Mouse (Mus musculus) forelimb bud, embryonic 11.5 days (tissue): Measurements from ENCODE around the gene Gm20431.
"Not testable (repeated sequence)": the region's sequence is repeated elsewhere in the genome, so short reads cannot be mapped to it uniquely, and the experiment has no call there.

ENCODE experiments used
- DNase-seq: peaks from one replicate; pipeline ENCODE4 v3.0.0-alpha.2; 2012; ENCODE audit warnings: low read depth, low spot score

Gene Gm20431

DNA sequence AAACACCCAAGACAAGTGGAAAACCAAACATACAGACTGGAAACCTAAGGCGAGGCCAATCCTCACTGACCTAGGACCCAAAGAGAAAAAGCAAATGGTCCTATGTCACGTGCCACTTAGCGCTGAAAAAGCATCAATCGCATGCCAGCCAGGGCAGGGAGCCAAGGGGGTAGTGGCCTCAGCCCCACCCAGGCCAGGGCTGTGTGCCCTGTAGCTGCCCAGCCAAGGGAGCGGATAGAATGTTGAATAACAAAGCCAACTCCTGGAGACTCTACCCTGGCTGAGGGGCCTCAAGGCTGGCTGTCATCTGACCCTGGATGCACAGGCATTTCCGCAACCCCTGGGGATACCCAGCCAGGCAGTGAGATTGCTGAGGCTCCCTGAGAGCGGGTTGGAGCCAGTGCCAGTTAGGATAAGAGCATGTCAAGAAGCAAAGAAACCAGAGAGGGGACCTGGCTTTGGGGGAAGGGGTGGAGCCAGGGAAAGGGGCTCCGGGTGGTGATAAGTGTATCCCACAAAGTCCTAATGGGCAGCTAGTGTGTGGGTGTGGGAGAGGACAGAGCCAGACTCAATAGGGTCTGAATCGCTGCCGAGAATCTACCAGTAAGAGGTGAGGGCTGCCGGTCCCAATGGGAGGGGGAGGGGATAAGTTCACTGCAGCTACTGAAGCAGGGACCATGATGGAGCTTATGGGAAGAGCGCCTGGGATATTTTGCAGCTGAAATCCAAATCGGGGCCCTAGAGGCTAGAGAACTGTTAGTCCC lies 1.3 kb downstream of the Gm20431 start:
- DNase-seq, result no peak

DNA sequence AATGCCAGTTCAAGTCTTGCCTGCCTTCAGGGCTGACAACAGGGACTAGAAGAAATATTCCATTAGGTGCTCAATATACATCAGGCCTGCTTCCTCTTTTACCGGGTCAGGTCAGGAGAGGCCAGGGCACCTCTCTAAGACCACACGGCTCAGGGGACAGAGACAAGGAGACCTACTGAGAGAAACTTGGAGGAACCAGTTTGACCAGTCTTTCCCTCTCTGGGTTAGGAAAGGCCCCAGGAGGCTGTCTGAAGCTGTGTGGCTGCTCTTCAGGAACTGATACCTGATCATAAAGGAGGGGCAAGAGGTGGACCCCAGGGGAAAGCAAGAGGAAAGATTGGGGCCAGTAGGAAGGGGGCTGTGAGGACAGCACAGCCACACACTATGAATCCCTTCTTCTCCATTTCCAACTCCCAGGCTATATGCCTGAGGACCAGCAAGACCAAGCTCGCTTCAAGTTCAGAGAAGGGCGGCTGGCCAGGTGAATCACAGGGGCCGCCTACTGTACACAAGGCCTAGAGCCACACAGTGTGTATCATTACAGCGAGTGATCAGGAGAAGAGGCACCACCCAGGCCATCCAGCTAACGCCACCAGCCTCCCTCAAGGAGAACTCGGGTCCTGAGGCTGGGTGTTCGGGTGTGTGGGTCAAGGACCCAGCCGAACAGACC lies 2.0 kb downstream of the Gm20431 start:
- no peak for DNase-seq

DNA sequence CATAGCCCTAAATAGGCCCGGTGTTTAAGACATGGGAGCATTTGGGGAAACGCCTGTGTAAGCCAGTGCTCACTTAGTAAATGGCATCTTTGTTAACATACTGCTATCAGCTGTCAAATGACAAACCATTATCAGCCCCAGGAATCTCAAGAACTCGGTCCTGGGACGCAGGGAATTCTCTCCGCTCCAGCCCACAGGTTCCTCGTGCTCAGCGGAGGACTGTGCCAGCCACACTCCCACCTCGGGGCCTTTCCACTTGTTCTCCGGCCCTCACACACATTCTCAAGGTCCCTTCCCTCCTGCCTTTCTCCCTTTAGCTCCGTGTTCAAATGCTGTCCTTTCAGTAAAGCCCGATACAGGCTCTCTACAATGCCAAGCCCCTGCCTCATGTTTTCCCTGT lies 2.6 kb downstream of the Gm20431 start:
- DNase-seq, result no peak

DNA sequence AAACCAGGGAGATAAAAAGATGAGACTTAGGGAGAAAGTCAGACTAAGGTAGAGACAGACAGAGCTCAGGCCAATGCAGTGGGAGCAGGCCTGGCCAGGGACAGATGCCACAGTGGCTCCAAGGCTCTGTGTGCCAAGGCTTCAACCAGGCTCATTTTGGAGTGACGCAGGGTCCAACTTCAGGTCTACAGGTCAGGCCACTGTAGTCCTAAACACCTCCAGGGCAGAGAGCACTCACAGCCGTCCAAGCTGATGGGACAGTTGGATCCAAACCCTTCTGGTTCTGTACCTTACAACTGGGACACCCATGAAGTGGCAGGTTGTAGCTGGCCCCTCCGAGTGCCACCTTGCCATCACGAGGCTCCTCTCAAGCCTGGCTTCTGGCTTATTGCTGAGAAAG lies 3.3 kb downstream of the Gm20431 start:
- DNase-seq, result no peak

DNA sequence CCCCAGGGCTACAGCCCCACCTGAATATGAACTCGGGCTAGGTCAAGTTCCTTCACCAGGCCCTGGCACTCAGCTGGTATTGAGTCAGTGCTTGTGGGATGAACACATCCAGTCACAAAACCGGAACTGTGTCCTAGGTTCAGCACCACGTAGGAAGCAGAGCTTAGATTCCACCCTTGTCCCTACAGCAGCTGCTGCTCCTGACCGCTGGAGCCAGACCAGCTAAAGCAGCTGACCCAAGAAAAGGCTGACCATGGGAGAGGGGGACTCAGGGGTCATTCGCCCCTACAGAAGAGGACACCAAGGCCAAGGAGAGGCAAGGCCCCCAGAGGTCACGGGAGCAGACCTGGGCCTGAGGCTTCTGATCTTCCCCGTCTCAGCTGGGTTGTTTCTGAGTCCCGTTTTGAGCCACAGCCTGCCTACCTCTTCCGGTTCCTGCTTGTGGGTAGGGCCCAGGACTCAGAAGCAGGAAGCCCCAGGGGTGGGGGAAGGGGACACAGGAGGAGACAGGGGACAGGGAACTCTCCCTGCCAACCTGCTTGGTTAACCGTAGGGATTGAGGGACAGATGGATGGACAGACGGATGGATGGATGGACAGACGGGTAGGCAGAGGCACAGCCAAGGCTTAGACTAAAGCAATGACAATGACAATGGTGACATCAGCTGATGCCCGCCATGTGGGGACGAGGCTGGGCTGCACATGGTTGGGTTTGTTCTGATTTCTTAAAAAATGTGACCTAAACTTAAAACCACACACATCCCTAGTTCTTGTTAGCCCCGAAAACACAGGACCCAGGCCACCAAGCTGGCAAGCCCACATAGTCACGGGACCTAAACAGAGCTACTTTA lies 4.4 kb downstream of the Gm20431 start:
- DNase-seq, result no peak

DNA sequence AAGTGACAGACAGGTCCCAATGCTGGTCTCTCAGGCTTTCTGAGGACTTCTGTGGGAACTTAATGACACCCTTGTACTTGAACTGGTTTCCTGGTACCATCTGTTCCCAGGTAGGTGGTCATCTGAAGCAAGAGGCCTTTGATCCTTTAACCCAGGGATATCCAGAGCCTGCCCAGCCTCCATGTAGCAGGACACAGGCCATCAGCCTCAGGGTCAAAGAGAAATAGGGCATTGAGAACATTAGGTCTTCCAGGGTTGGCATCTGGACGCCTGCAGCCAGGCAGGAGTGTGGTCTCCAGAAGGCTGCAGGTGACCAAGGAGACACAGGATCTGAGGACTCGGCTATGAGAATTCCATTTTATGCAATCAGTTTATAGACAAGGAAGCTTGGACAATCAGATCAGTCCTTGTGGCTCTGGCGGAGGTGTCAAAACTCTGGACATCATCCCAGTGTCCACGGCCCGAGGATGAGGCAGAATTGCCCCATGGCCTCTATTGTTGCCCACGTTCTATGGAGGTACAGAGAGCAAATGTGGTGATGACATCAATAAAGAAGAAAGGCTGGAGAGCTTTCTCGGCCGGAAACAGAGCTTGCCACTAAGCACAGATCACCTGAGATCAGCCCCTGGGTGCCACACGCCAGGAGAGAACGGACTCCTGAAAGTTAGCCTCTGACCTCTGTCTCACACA lies 6.2 kb downstream of the Gm20431 start:
- no peak for DNase-seq

DNA sequence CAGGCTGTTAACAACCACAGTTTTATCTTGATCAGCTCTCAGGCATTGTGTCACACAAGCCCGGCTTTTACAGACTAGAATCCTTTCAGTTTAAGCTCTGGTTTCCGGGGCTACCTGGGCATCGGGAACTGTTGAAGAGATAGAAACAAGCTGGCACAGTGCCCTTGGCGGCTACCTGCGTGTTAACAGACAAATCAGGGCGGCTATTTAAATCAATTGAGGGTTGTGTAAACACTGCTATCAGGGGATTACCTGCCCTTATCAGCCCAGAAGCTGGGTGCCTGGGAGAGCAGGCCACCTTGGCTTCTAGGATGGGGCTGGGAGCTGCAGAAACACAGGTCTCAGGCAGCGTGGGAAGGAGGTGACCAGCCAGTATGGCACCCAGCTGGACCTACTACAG lies 8.6 kb downstream of the Gm20431 start:
- DNase-seq, result no peak

DNA sequence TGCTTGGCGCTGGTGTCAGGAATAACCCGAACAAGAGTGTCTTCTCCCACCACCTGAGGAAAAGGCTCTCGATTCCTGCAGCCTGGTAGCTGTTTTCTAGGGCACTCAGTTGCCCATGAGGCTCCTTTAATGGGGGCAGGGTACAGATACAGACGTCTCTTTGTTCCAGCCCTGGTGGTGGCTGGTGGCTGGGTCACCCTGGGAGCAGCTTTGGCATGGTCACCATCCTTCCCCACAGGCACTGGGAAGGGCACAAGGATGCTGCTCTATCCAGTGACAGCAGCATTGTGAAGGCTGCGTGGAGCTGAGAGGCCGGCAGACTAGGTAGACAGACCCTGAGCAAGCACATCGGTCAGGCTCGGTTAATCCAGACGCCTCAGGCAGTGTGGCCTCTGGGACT lies 9.7 kb downstream of the Gm20431 start:
- no peak for DNase-seq

DNA sequence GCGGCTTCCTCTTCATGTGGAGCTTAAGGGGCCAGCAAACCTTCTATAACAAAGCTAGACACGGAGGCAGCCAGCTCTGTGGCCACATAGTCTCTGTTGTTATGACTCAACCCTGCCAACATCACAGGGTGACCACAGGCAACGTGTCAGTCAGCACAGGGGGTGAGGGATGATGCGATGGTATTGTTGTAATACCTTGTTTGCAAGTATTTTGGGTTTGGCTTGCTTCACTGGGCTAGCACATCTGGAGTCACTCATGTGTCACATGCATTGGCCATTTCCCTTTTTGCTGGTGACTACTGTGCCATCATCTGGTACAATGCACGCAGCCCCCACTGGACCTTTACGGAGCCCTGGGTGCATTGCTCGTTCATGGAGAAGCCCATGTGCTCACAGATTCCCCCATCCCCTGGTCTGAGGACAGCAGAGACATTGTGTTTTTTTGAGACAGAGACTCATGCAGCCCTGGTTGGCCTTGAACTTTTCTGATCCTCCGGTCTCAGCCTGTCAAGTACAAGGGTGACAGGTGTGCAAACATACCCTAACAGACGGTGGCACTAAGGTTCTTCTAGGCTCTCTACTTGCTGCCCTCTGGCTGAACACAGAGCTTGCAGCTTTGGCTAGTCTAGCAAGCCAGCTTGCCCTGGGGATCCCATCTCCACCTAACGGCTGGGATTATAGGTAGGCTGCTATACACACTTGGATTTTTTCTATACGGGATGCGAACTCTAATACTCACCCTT lies 11.8 kb downstream of the Gm20431 start:
- no peak for DNase-seq

DNA sequence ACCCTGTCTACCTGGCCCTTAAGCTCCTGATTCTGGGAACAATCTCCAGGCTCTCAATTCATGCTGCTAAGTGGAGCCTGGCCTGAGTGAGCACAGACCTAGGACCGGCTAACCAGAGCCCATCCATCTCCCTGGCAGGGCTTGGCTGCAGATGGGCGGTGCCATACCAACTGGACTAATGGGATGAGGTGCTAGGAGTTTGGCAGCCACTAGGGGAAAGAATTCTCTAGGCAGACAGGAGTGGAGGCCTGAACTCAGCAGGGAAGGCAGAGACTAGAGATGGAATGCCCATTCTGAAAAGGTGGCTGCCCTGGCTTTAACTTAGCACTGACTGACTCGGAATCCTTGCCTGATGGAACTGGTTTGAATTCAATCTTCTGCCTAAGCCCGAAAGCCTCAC lies 14.9 kb downstream of the Gm20431 start:
- DNase-seq, result no peak

DNA sequence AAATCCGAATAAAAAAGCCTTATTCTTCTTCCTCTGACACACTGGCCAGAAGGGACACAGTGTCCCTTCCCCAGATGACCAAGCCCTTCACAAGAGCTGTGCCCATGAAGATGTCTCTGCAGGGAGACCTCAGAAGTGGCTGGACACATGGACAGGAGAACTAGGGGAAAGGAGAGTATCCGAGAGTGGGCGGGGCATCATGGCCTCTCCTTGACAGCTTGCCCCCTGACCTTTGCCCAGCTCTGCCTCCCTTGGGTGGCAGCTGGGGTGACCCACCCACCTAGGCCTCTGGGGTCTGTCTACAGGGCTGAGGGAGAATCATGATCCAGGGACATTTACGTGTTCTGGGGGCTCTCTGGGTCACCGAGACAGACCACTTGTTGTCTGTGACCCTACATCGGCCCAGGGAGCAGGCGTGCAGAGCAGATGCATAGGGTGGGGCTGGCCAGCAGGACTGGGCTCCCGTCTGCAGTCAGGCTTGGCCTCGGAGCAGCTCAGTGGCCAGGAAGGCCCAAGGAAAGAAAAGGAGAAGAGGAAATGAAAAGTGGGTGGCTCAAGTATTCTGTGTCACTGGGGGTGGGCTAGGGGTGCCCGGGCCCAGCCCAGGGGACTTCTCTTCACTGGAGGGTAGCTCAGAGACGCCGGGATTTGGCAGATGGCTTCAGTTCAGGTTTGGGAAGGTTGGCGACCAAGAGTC lies 17.8 kb downstream of the Gm20431 start:
- DNase-seq, result not testable (repeated sequence)

DNA sequence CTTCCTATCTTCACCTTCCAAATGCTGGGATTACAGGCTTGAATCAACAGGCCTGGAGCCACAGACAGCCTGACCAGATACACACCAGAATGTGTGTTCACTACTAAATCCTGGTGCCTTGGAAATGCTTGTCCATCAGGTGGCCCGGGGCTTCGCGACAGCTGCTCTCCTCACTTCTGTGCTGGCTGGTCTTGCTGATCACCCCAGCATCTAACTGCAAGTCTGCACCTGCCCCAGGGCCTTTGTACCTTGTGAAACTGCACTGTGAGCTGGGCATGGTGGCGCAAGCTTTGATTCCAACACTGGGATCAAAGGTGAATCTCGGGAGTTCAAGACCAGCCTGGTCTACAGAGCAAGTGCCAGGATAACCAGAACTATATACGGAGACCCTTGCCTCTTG lies 19.1 kb downstream of the Gm20431 start:
- no peak for DNase-seq

DNA sequence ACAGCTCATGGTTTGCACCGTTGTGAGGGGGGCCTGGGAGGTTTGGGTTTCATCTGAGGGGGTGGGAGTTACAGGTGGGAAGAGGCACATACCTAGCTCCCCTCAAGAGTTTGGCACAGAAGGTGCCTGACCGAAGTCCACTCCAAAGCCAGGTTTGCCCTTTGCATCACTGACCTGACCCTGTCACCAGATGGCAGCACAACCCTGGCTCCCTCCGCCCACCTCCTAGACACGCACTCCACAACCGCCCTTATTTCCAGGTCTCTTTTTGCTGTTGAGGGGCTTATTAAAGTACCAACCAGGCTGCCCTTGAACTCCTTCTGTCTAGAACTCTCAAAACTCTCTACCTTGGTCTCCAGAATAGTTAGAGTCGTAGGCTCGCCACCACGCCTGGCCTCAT lies 20.0 kb downstream of the Gm20431 start:
- DNase-seq, result no peak

DNA sequence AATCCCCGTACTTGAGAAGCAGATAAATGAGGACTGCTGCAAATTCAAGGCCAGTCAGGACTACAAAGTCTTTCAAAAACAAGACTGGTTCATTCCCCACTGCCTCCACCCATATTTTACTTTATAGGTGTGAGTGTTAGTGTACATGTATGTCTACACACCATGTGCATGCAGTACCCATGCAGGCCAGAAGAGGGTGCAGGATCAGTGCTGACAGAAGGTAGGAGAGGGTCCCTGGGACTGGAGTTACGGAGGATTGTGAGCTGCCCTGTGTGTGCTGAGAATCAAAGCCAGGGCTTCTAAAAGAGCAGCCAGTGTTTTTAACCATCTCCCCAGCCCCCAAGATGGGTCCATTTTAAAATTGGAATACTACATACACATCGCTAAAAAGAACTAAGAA lies 21.0 kb downstream of the Gm20431 start:
- DNase-seq, result no peak

DNA sequence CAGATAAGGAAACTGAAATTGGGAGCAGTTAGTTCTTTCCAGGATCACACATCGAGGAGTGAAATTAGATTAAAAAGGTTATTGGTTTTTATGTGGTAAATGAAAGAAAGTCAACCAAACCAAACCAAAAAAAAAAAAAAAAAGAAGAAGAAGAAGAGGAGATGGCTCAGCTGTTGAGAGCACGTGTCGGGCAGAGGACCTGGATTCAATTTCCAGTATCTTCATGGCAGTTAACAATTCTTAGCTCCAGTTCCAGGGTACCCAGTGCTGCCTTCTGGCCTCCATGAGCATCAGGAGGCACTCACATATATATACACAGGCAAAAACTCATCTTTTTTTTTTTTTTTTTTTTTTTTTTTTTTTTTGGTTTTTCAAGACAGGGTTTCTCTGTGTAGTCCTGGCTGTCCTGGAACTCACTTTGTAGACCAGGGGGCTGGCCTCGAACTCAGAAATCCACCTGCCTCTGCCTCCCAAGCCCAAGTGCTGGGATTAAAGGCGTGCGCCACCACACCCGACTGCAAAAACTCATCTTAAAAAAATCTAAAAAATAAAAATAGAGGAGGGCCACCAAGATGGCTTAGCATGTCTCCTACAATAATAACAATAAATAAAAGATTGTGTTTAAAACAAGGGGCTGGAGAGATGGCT lies 26.3 kb downstream of the Gm20431 start:
- DNase-seq, result no peak

DNA sequence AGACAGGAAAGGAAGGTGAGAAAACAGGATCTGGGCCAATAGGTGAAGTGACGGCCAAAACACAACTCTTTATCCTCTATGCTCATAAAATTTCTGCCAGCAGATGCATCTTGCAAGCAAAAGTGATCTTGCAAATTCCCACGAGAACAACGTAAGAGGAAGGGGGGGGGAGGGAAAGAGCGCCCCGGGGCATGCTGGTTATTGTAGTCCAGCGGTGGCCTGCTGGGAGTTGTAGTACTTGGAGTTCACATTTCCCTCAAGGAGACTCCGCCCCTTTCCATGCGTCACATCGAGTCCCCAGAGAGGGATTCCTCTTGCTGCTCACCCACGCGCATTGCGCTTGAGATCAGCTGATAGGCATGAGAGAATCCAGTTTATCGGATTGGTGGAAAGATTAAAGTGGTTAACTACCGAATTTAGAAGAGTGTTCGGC lies 26.9 kb downstream of the Gm20431 start:
- peak; percentile 99 for DNase-seq

DNA sequence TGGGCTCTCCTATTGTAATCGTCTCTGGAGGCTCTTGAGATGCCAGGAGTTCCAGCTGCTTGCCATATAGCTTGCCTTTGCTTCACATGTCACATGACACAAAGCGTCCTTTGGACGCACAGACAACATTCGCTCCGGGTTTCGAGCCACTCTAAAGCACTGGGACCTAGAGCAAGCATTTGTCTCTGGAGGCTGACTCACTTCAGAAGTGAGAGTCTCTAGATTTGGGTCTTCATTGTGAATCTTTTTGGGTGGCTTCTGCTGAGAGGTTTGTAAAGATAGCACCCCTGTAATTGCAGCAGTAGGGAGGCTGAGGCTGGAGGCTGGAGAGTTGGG lies 27.8 kb downstream of the Gm20431 start:
- no peak for DNase-seq

DNA sequence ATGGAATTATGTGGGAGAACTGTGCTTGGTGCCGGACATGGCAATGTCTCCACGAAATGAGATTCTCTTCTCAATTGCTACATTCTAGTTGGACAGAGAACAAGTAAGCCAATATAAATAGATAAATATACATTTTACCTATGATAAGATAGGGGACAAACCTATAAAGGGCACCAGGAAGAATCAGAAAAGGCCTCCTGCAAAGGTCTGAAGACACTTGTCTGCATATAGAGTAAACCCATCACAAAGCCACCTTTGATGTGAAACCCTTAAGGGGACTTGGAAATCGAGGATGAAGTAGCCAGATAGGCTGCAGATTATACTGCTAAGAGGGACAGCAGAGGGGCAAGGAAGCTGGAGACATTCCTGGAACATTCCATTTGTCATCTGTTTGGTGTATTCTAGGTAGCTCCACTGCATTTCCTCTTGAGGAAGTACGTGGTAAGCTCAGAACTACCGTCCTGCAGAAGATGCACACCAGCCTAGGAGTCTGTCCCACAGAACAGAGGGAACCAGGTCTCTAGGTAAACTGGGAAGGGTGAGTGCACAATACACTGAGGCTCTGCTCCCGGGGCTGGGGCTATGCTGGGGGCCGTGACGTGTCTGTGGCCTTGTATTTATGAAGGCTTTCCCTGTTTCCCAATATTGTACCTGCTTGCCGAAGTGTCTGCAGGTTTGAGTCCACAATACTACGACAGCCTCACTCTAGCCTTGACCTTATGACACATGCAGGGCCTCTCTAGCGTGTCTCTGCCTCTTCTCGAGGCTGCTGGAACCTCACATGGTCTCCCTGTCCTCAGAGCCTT lies 28.4 kb downstream of the Gm20431 start:
- DNase-seq, result no peak
